Mouse (Mus musculus): ENCODE measurements around the gene Rcsd1.
"Not testable (repeated sequence)": the region's sequence is repeated elsewhere in the genome, so short reads cannot be mapped to it uniquely, and the experiment has no call there.

Gene Rcsd1

GRCm38 (mm10) chr1:165689845-165690244 lies 19.7 kb downstream of the Rcsd1 start:
- no peak for DNase-seq (ENCODE audit: low spot score in 2 of 2)

- DNase-seq (ENCODE audit: low spot score in 2 of 2): no peak
These were observed 21.7 kb downstream of the Rcsd1 start for GRCm38 (mm10) chr1:165687861-165688260.

GRCm38 (mm10) chr1:165686963-165687362 lies 22.6 kb downstream of the Rcsd1 start:
- no peak for DNase-seq (ENCODE audit: low spot score in 2 of 2)

- DNase-seq (ENCODE audit: low spot score in 2 of 2): no peak
These were observed 23.2 kb downstream of the Rcsd1 start for GRCm38 (mm10) chr1:165686349-165686748.

GRCm38 (mm10) chr1:165684261-165685203 lies 25.0 kb downstream of the Rcsd1 start:
- no peak for DNase-seq (ENCODE audit: low spot score in 2 of 2)

GRCm38 (mm10) chr1:165682056-165682853 lies 27.3 kb downstream of the Rcsd1 start:
- no peak for DNase-seq (ENCODE audit: low spot score in 2 of 2)

GRCm38 (mm10) chr1:165681045-165681794 lies 28.3 kb downstream of the Rcsd1 start:
- DNase-seq (ENCODE audit: low spot score in 2 of 2): no peak

- DNase-seq (ENCODE audit: low spot score in 2 of 2): not testable (repeated sequence)
These were observed 29.5 kb downstream of the Rcsd1 start for GRCm38 (mm10) chr1:165680086-165680485.

GRCm38 (mm10) chr1:165679618-165679997 lies 29.9 kb downstream of the Rcsd1 start:
- DNase-seq (ENCODE audit: low spot score in 2 of 2): no peak

- DNase-seq (ENCODE audit: low spot score in 2 of 2): no peak
These were observed 30.5 kb downstream of the Rcsd1 start for GRCm38 (mm10) chr1:165678861-165679617.

- DNase-seq (ENCODE audit: low spot score in 2 of 2): no peak
These were observed 32.0 kb downstream of the Rcsd1 start for GRCm38 (mm10) chr1:165677558-165677957.

GRCm38 (mm10) chr1:165676993-165677392 lies 32.6 kb downstream of the Rcsd1 start:
- no peak for DNase-seq (ENCODE audit: low spot score in 2 of 2)

- DNase-seq (ENCODE audit: low spot score in 2 of 2): no peak
These were observed 34.4 kb downstream of the Rcsd1 start for GRCm38 (mm10) chr1:165675167-165675566.

GRCm38 (mm10) chr1:165672355-165672754 lies 37.2 kb downstream of the Rcsd1 start:
- no peak for DNase-seq (ENCODE audit: low spot score in 2 of 2)

- DNase-seq (ENCODE audit: low spot score in 2 of 2): no peak
These were observed 39.5 kb downstream of the Rcsd1 start for GRCm38 (mm10) chr1:165670056-165670455.

- DNase-seq (ENCODE audit: low spot score in 2 of 2): no peak
These were observed 40.7 kb downstream of the Rcsd1 start for GRCm38 (mm10) chr1:165668904-165669303.

GRCm38 (mm10) chr1:165667380-165667779 lies 42.2 kb downstream of the Rcsd1 start:
- no peak for DNase-seq (ENCODE audit: low spot score in 2 of 2)

GRCm38 (mm10) chr1:165666944-165667343 lies 42.6 kb downstream of the Rcsd1 start:
- DNase-seq (ENCODE audit: low spot score in 2 of 2): no peak

GRCm38 (mm10) chr1:165665758-165666157 lies 43.8 kb downstream of the Rcsd1 start:
- no peak for DNase-seq (ENCODE audit: low spot score in 2 of 2)

- DNase-seq (ENCODE audit: low spot score in 2 of 2): no peak
These were observed 46.3 kb downstream of the Rcsd1 start for GRCm38 (mm10) chr1:165663277-165663676.
